Mouse (Mus musculus) CH12.LX (cell line): ENCODE data around the gene Arl4c. TPM values are rescaled to one million over a fixed set of nuclear protein-coding genes. Genes with fewer than 3 reads are reported as not detected.

Experiments used
- DNase-seq: peaks from one replicate; pipeline ENCODE4 v3.0.0-alpha.2; 2013; ENCODE audit errors: extremely low read depth
- H3K27ac ChIP-seq: 2 replicates; pipeline ENCODE4 v1.5.1; 2012; ENCODE audit warnings: low read depth, mild to moderate bottlenecking, control low read depth, moderate library complexity; ENCODE audit not compliant: insufficient read depth
- H3K27me3 ChIP-seq: replicated peaks from 2 replicates; pipeline ENCODE3; 2012; ENCODE audit warnings: inconsistent platforms
- H3K36me3 ChIP-seq, 2 experiments: replicated peaks in 1 of 2; 2 replicates each; pipeline versions ENCODE3 to v1.6.1; 2012; ENCODE audit warnings: inconsistent platforms in 1 of 2, low read length in 1 of 2, mild to moderate bottlenecking in 1 of 2, mixed read lengths in 1 of 2, moderate library complexity in 1 of 2; ENCODE audit not compliant: control insufficient read depth in 1 of 2, insufficient read depth in 1 of 2
- H3K4me1 ChIP-seq, 2 experiments: 2 replicates each; pipeline ENCODE4 v1.6.1; 2012; ENCODE audit warnings: inconsistent platforms in 1 of 2, moderate library complexity in 1 of 2; ENCODE audit not compliant: insufficient read depth in 2 of 2, control insufficient read depth in 1 of 2
- H3K4me2 ChIP-seq: 2 replicates; pipeline ENCODE4 v1.6.1; 2012; ENCODE audit warnings: low read depth, mild to moderate bottlenecking, control low read depth; ENCODE audit not compliant: poor library complexity, insufficient read depth, severe bottlenecking
- H3K4me3 ChIP-seq, 3 experiments: fragments of 150-350 bp in 1 of 3; sonication (generic) in 1 of 3; replicated peaks in 1 of 3; 2 replicates each; pipeline versions ENCODE3 to v1.5.1; 2011 to 2012; ENCODE audit warnings: low read depth in 2 of 3, low read length in 2 of 3, mild to moderate bottlenecking in 2 of 3, moderate library complexity in 2 of 3, control low read depth in 1 of 3, improper control_type of control experiment in 1 of 3, inconsistent platforms in 1 of 3, mixed read lengths in 1 of 3; ENCODE audit not compliant: poor library complexity in 1 of 3
- H3K79me2 ChIP-seq: replicated peaks from 2 replicates; pipeline ENCODE4 v1.6.1; 2012; ENCODE audit warnings: mild to moderate bottlenecking, moderate library complexity; ENCODE audit not compliant: control insufficient read depth, poor library complexity, insufficient read depth, severe bottlenecking; ENCODE audit errors: extremely low read depth
- H3K9ac ChIP-seq: 2 replicates; pipeline ENCODE4 v1.6.1; 2012; ENCODE audit warnings: low read depth, mild to moderate bottlenecking, control low read depth, moderate library complexity; ENCODE audit not compliant: insufficient read depth
- H3K9me3 ChIP-seq: replicated peaks from 2 replicates; pipeline ENCODE3; 2012; ENCODE audit warnings: low read length, inconsistent platforms, mixed read lengths
- CHD1 ChIP-seq: IDR thresholded peaks from 2 replicates; pipeline ENCODE4 v1.6.1; 2012; ENCODE audit warnings: low read depth, low read length, improper control_type of control experiment, inconsistent platforms
- CHD2 ChIP-seq: IDR thresholded peaks from 2 replicates; pipeline ENCODE4 v1.6.1; 2011; ENCODE audit warnings: low read length, improper control_type of control experiment
- CTCF ChIP-seq, 2 experiments: IDR thresholded peaks in 1 of 2; conservative IDR thresholded peaks in 1 of 2; 2 replicates each; pipeline ENCODE4 v1.5.1; 2011 to 2012; ENCODE audit warnings: low read depth in 2 of 2, low read length in 2 of 2, improper control_type of control experiment in 1 of 2, inconsistent platforms in 1 of 2, mild to moderate bottlenecking in 1 of 2, moderate library complexity in 1 of 2
- ELF1 ChIP-seq: IDR thresholded peaks from 2 replicates; pipeline ENCODE4 v1.6.1; 2014; ENCODE audit warnings: low read depth, mild to moderate bottlenecking, inconsistent platforms, low read length, improper control_type of control experiment
- EP300 ChIP-seq: IDR thresholded peaks from 2 replicates; pipeline ENCODE4 v1.6.1; 2011; ENCODE audit warnings: low read length, improper control_type of control experiment
- ETS1 ChIP-seq: conservative IDR thresholded peaks from 2 replicates; pipeline ENCODE4 v1.6.1; 2012; ENCODE audit warnings: low read depth, mild to moderate bottlenecking, inconsistent platforms, low read length, improper control_type of control experiment, moderate library complexity
- IRF4 ChIP-seq: IDR thresholded peaks from 2 replicates; pipeline ENCODE4 v1.6.1; 2014; ENCODE audit warnings: low read depth, mild to moderate bottlenecking, inconsistent platforms, low read length, improper control_type of control experiment
- JUN ChIP-seq: IDR thresholded peaks from 2 replicates; pipeline ENCODE4 v1.6.1; 2011; ENCODE audit warnings: low read depth, mild to moderate bottlenecking, low read length, improper control_type of control experiment, moderate library complexity; ENCODE audit not compliant: insufficient read depth
- JUND ChIP-seq: conservative IDR thresholded peaks from 2 replicates; pipeline ENCODE4 v1.6.1; 2011; ENCODE audit warnings: low read depth, low read length, improper control_type of control experiment
- KAT2A ChIP-seq: IDR thresholded peaks from 2 replicates; pipeline ENCODE4 v1.6.1; 2012; ENCODE audit warnings: low read length, improper control_type of control experiment, inconsistent platforms; ENCODE audit not compliant: insufficient replicate concordance
- MAFK ChIP-seq: IDR thresholded peaks from 2 replicates; pipeline ENCODE4 v1.6.1; 2011; ENCODE audit warnings: low read length, improper control_type of control experiment; ENCODE audit not compliant: insufficient replicate concordance
- MAX ChIP-seq: IDR thresholded peaks from 2 replicates; pipeline ENCODE4 v1.6.1; 2011; ENCODE audit warnings: low read length, improper control_type of control experiment
- MXI1 ChIP-seq: IDR thresholded peaks from 2 replicates; pipeline ENCODE4 v1.6.1; 2011; ENCODE audit warnings: mild to moderate bottlenecking, low read depth, low read length, improper control_type of control experiment
- MYC ChIP-seq: IDR thresholded peaks from 2 replicates; pipeline ENCODE4 v1.6.1; 2011; ENCODE audit warnings: low read depth, mild to moderate bottlenecking, improper control_type of control experiment, low read length
- NELFE ChIP-seq: IDR thresholded peaks from 2 replicates; pipeline ENCODE4 v1.6.1; 2011; ENCODE audit warnings: low read depth, low read length, improper control_type of control experiment
- PAX5 ChIP-seq: IDR thresholded peaks from 2 replicates; pipeline ENCODE4 v1.6.1; 2012; ENCODE audit warnings: low read length, inconsistent platforms, mixed read lengths
- POLR2AphosphoS2 ChIP-seq: IDR thresholded peaks from 2 replicates; pipeline ENCODE4 v1.6.1; 2011; ENCODE audit warnings: low read depth, low read length, improper control_type of control experiment
- RCOR1 ChIP-seq: conservative IDR thresholded peaks from 2 replicates; pipeline ENCODE4 v1.6.1; 2012; ENCODE audit warnings: low read depth, mild to moderate bottlenecking, inconsistent platforms, low read length, improper control_type of control experiment
- SMC3 ChIP-seq: IDR thresholded peaks from 2 replicates; pipeline ENCODE4 v1.6.1; 2011; ENCODE audit warnings: low read depth, low read length, improper control_type of control experiment
- TBP ChIP-seq: conservative IDR thresholded peaks from 2 replicates; pipeline ENCODE4 v1.6.1; 2011; ENCODE audit warnings: low read depth, low read length, improper control_type of control experiment
- TCF12 ChIP-seq: IDR thresholded peaks from 2 replicates; pipeline ENCODE4 v1.6.1; 2014; ENCODE audit warnings: low read depth, mild to moderate bottlenecking, inconsistent platforms, low read length, improper control_type of control experiment
- UBTF ChIP-seq: IDR thresholded peaks from 2 replicates; pipeline ENCODE4 v1.6.1; 2012; ENCODE audit warnings: low read depth, mild to moderate bottlenecking, inconsistent platforms, low read length, improper control_type of control experiment, moderate library complexity
- USF2 ChIP-seq: conservative IDR thresholded peaks from 2 replicates; pipeline ENCODE4 v1.6.1; 2011; ENCODE audit warnings: low read depth, low read length, improper control_type of control experiment
- ZKSCAN1 ChIP-seq: IDR thresholded peaks from 2 replicates; pipeline ENCODE4 v1.6.1; 2012; ENCODE audit warnings: low read depth, inconsistent platforms, low read length, improper control_type of control experiment, borderline replicate concordance
- ZNF384 ChIP-seq: IDR thresholded peaks from 2 replicates; pipeline ENCODE4 v1.6.1; 2012; ENCODE audit warnings: low read depth, low read length, improper control_type of control experiment, inconsistent platforms
- dilution Hi-C: fragments of 300-500 bp; cut with MboI; formaldehyde crosslinking; loops from 2 replicates; pipeline ENCODE4 v1.14.3; 2020; ENCODE audit warnings: low sequenced_read_pairs; ENCODE audit not compliant: extremely low pct_unique_long_range_greater_than_20kb, extremely low pct_ligation_motif_present
- in situ Hi-C: fragments of 300-500 bp; cut with MboI; formaldehyde crosslinking; loops from 3 replicates; pipeline ENCODE4 v1.14.3; 2019; ENCODE audit warnings: low sequenced_read_pairs, low pct_ligation_motif_present, low pct_unique_long_range_greater_than_20kb, mixed read lengths
- polyA plus RNA-seq: library from polyadenylated mRNA; unstranded; fragments of >175 nt; gene quantifications from 2 replicates; pipeline ENCODE4 v1.2.1, GENCODE M21; 2012; ENCODE audit warnings: low read depth; ENCODE audit not compliant: insufficient read length
- total RNA-seq, 2 experiments: library from RNA; depleted of rRNA; stranded (reverse); fragments of 300-350 nt in 1 of 2; fragments of >200 nt in 1 of 2; gene quantifications; 2 replicates each; pipeline ENCODE4 v1.2.3; 2012 to 2014

Arl4c gene
- total and polyA plus RNA-seq, 3 experiments: 25.8 to 33.9 (median 31.6) TPM

DNA sequence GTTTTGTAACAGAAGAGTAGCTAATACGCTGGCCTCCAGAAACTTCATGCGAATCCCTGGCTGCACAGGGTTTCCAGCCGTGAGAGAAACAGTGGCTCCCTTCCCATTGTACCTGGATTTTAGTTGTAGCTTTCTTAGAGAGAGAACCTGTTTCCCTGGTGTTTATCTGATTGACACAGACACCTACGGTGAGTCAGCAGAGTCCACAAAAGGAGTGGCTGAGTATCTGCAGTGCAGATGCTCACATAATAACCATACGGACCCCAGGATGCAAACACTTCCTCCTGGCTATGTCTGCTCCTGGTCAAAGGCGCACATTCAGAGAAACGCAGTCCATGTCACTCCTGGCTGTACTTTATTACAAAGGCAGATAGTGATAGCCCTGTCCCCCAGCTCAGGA lies 48.6 kb upstream of the Arl4c start:
- H3K9me3 ChIP-seq: peaks cover 49% of the 10 kb centered on the region
- no peak for TF ChIP-seq CHD1
- TF ChIP-seq ZKSCAN1: no peak
- TF ChIP-seq RCOR1: no peak
- TF ChIP-seq MAX: no peak
- TF ChIP-seq ELF1: no peak
- no peak for TF ChIP-seq TBP
- no peak for TF ChIP-seq MXI1
- TF ChIP-seq MAFK: no peak
- no peak for TF ChIP-seq MYC
- no peak for TF ChIP-seq CHD2
- no peak for TF ChIP-seq JUN
- TF ChIP-seq ETS1: no peak
- TF ChIP-seq KAT2A: no peak
- TF ChIP-seq, all 38 proteins: peak for 0
- no peaks in the 10 kb centered on the region for H3K4me1 ChIP-seq
- in situ Hi-C loops (no loop called here), dilution Hi-C loops (no loop called here)
- no peak overlapping the region for H3K4me2 ChIP-seq
- no peaks in the 10 kb centered on the region for H3K27me3 ChIP-seq
- H3K36me3 ChIP-seq: no peaks in the 10 kb centered on the region
- H3K4me3 ChIP-seq: no peak overlapping the region
- no peaks in the 10 kb centered on the region for H3K79me2 ChIP-seq
- DNase-seq: no peak
- H3K27ac ChIP-seq: no peak overlapping the region
- H3K9ac ChIP-seq: no peak overlapping the region

GRCm38 (mm10) chr1:88750126-88750525 lies 48.1 kb upstream of the Arl4c start:
- no peak overlapping the region for H3K9ac ChIP-seq
- H3K27ac ChIP-seq: no peak overlapping the region
- H3K4me2 ChIP-seq: no peak overlapping the region
- H3K79me2 ChIP-seq: no peaks in the 10 kb centered on the region
- H3K36me3 ChIP-seq: no peaks in the 10 kb centered on the region
- H3K4me1 ChIP-seq: no peaks in the 10 kb centered on the region; a peak in 1 of 4 replicates
- H3K4me3 ChIP-seq: no peak overlapping the region
- dilution Hi-C loops: no loop called here
- DNase-seq: peak; percentile 21
- TF ChIP-seq CTCF (conservative IDR thresholded peaks at IDR 0.05 in 1 of 2, IDR thresholded peaks at IDR 0.05 in 1 of 2; ENCODE audit: low read depth in 2 of 2, low read length in 2 of 2): peak; percentile 16 to 35; a peak in 3 of 4 replicates
- no peak for TF ChIP-seq POLR2AphosphoS2
- TF ChIP-seq, all 38 proteins: peak for 1
- peaks cover 51% of the 10 kb centered on the region for H3K9me3 ChIP-seq
- in situ Hi-C loops: no loop called here
- no peaks in the 10 kb centered on the region for H3K27me3 ChIP-seq

DNA sequence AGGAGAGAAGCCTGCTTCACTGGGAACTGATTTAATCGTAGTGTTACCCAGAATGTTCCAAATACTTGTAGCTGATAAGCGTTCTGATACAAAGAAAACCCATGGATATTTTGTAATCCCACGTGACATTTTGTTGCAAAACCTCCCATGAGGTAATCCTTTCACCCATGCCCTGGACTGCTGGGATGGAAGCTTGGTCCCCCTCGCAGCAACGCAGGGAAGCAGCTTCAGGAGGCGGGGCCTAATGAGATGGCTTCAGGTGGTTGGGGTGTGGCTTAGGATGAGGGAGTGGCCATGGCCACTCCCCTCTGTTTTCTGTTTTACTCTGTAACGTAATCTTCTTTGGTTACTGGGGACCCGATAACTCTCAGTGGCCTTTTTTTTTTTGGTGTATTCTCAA lies 47.1 kb upstream of the Arl4c start:
- H3K9me3 ChIP-seq: peaks cover 50% of the 10 kb centered on the region
- dilution Hi-C loops: no loop called here
- H3K36me3 ChIP-seq: no peaks in the 10 kb centered on the region
- no peak for TF ChIP-seq JUND
- TF ChIP-seq JUN: no peak
- TF ChIP-seq ZNF384: no peak
- no peak for TF ChIP-seq POLR2AphosphoS2
- TF ChIP-seq USF2: no peak
- TF ChIP-seq NELFE: no peak
- TF ChIP-seq UBTF: no peak
- TF ChIP-seq MAFK: no peak
- no peak for TF ChIP-seq TCF12
- TF ChIP-seq PAX5: no peak
- no peak for TF ChIP-seq EP300
- no peak for TF ChIP-seq SMC3
- no peak for TF ChIP-seq IRF4
- TF ChIP-seq, all 38 proteins: peak for 0
- no peak overlapping the region for H3K4me2 ChIP-seq
- no peak overlapping the region for H3K4me3 ChIP-seq
- H3K79me2 ChIP-seq: no peaks in the 10 kb centered on the region
- H3K27ac ChIP-seq: no peak overlapping the region
- in situ Hi-C loops: loop anchor here (25.0 kb wide), 1 partner anchor 438 kb away; no protein-coding TSS in a partner anchor
- no peak overlapping the region for H3K9ac ChIP-seq
- H3K27me3 ChIP-seq: no peaks in the 10 kb centered on the region
- DNase-seq: no peak
- H3K4me1 ChIP-seq: no peaks in the 10 kb centered on the region; a peak in 1 of 4 replicates
